Mouse (Mus musculus) intestine, embryonic 14.5 days (tissue): ENCODE measurements around the gene Napsa. TPM values are rescaled to one million over a fixed set of nuclear protein-coding genes. Genes with fewer than 3 reads are reported as not detected.

Experiments
- ATAC-seq: fragments of 200-750 bp; cut with Nextera tagmentation; replicated peaks from 2 replicates; pipeline ENCODE4 v1.8.0; 2017; ENCODE audit warnings: low read depth, moderate number of reproducible peaks, moderate TSS enrichment, moderate library complexity; ENCODE audit not compliant: low FRiP score, low TSS enrichment
- DNase-seq: peaks from one replicate; pipeline ENCODE4 v3.0.0-alpha.2; 2018; ENCODE audit warnings: low spot score
- H3K27ac ChIP-seq: fragments of 300-500 bp; sonication (generic); 2 replicates; pipeline ENCODE4 v1.5.1; 2014; ENCODE audit warnings: low read depth, mild to moderate bottlenecking, control low read depth
- H3K27me3 ChIP-seq: fragments of 300-500 bp; sonication (generic); replicated peaks from 2 replicates; pipeline ENCODE4 v1.6.1; 2014; ENCODE audit warnings: low read length, control low read depth; ENCODE audit not compliant: control insufficient read depth, insufficient read depth
- H3K36me3 ChIP-seq: fragments of 300-500 bp; sonication (generic); 2 replicates; pipeline ENCODE4 v1.6.1; 2014; ENCODE audit warnings: low read length, control low read depth; ENCODE audit not compliant: control insufficient read depth, insufficient read depth
- H3K4me1 ChIP-seq: fragments of 300-500 bp; sonication (generic); replicated peaks from 2 replicates; pipeline ENCODE4 v1.6.1; 2014; ENCODE audit warnings: low read length, control low read depth, mixed read lengths; ENCODE audit not compliant: control insufficient read depth, insufficient read depth
- H3K4me2 ChIP-seq: fragments of 300-500 bp; sonication (generic); 2 replicates; pipeline ENCODE4 v1.6.1; 2014; ENCODE audit warnings: low read length
- H3K4me3 ChIP-seq: fragments of 300-500 bp; sonication (generic); 2 replicates; pipeline ENCODE4 v1.5.1; 2014; ENCODE audit warnings: low read depth, low read length, control low read depth, mixed read lengths
- H3K9ac ChIP-seq: fragments of 300-500 bp; sonication (generic); 2 replicates; pipeline ENCODE4 v1.6.1; 2014; ENCODE audit warnings: mild to moderate bottlenecking, low read length
- H3K9me3 ChIP-seq: fragments of 300-500 bp; sonication (generic); 2 replicates; pipeline ENCODE4 v1.6.1; 2016; ENCODE audit warnings: low read length, control low read depth; ENCODE audit not compliant: control insufficient read depth
- WGBS: fragments of 180-500 bp; shearing (Covaris S2); extraction: QIAGEN DNeasy Blood & Tissue Kit; methylation state at CpG from one replicate; pipeline ENCODE4 v1.1.7; 2014; 5-methylcytosine and 5-hydroxymethylcytosine counted together
- microRNA-seq: library from miRNA; unstranded; fragments of <30 nt; microRNA quantifications from one replicate; pipeline ENCODE4, GENCODE M21; 2016
- polyA plus RNA-seq: library from polyadenylated mRNA; unstranded; fragments of >200 nt; fragmentation: Nextera tagmentation; extraction: Ambion mirVana; gene quantifications from 2 replicates; pipeline ENCODE4 v1.2.1, GENCODE M21; 2014

The Napsa gene
- polyA plus RNA-seq, 1 experiment from 2014 or later, result 1.7 TPM

DNA sequence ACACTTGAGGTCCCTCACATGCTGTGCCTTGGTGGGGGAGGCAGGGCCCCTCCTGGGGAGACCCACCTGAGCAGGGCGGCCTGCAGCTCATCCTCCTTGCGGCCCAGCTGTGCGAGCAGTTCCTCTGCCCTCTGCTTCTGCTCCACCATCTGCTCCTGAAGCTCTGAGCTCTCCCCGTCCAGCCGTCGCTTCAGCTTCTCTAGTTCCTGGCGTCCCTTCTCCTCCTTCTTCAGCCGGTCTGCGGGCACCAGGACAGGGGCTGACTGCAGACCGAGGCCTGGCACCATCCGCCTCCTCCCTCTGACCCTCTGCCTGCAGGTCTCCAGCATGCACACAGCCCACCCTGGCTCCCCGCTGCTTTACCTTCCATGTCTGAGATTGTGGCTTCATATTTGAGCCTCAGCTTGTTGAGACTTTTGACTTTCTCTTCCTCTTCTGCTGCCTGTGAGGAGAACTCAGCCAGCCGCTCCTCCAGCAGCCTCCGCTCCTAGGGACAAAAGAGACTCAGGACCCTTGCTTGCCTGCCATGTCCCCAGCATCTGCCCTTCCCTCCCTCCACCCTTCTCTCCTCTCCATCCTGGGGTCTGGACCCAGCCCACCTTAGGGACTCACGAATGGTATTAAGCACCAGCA, 56.3 kb downstream of the Napsa start:
- H3K9me3 ChIP-seq, result no peaks in the 10 kb centered on the region
- ATAC-seq (no peak), DNase-seq (no peak)
- WGBS, result 84% methylated on average over 15 of the region's 15 CpGs
- no peak overlapping the region for H3K9ac ChIP-seq
- no peaks in the 10 kb centered on the region for H3K4me1 ChIP-seq
- H3K36me3 ChIP-seq, result no peaks in the 10 kb centered on the region
- H3K4me3 ChIP-seq, result no peak overlapping the region
- 0 out of 2 replicates have a peak, but pooled peaks cover 8% of the 10 kb centered on the region for H3K27me3 ChIP-seq
- H3K4me2 ChIP-seq, result no peak overlapping the region
- H3K27ac ChIP-seq, result no peak overlapping the region

DNA sequence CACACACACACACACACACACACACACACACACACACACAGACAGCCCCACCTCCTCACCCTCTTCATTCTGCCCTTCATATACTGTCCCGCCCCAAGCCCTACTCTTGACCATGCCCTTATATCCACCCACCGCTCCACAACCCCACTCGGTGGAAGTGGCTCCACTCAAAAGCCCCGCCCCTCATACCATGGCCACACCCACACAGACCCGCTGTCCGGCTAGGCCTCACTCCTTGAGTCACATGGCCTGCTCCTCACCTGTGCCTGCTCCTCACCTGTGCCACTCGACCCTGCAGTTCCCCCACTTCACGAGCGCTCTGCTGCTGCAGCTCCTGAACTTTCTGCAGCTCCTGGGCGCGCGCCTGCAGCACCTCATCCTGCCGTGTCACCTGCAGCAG, 58.3 kb downstream of the Napsa start:
- 75% methylated on average over 13 of the region's 13 CpGs for WGBS
- no peak overlapping the region for H3K9ac ChIP-seq

DNA sequence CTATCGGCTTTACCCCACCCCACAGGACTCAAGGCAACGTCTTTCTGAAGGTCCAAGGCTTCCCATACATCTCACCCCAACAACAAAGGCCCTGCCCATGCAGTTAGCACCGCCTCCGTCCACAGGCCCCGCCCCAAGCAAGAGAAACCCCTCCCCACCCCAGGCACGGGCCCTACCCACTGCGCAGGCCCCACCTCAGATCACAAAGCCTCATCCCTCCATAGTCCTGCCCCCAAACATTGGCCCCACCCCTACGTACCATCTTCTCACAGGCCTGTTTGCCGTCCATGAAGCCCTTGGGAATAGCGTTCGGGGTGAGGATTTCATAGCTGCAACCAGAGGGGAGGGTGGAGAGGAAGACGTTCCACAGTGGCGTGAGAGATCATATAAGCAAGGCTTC, 60.5 kb downstream of the Napsa start:
- DNase-seq (no peak), ATAC-seq (no peak)
- WGBS, result 26% methylated on average over 13 of the region's 13 CpGs
- H3K4me3 ChIP-seq, result no peak overlapping the region
- H3K27me3 ChIP-seq, result 0 out of 2 replicates have a peak, but pooled peaks cover 9% of the 10 kb centered on the region
- no peak overlapping the region for H3K27ac ChIP-seq
- no peak overlapping the region for H3K4me2 ChIP-seq
- no peaks in the 10 kb centered on the region for H3K36me3 ChIP-seq
- H3K9ac ChIP-seq, result no peak overlapping the region
- H3K4me1 ChIP-seq, result no peaks in the 10 kb centered on the region
- H3K9me3 ChIP-seq, result no peaks in the 10 kb centered on the region

More for the DNA sequence above, 58.3 kb downstream of the Napsa start:
- Histone ChIP-seq H3K4me1 (no peaks in the 10 kb centered on the region), H3K9me3 (no peaks in the 10 kb centered on the region), H3K4me3 (no peak overlapping the region), H3K27me3 (0 out of 2 replicates have a peak, but pooled peaks cover 9% of the 10 kb centered on the region), H3K4me2 (no peak overlapping the region), H3K36me3 (no peaks in the 10 kb centered on the region), H3K27ac (no peak overlapping the region)
- ATAC-seq (0 out of 2 replicates have a peak, but pooled peaks have one; percentile 49), DNase-seq (no peak)

DNA sequence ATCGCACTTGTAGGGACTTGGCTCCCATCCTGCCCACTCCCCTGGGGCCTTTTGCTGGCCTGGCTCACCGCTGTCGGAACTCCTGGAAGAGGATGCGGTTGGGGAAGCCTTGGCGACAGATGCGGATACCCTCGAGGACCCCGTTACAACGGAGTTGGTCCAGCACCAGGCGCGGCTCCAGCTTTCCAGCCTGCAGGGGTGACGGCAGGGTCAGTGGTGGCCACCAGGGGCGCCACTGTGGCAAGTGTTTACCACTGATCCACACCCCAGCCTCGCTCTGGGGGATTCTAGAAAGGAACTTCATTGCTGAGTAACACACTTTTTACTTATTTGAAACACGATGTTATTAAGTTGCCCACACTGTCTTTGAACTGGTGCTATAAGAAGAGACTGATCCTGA, 61.2 kb downstream of the Napsa start:
- WGBS, result 22% methylated on average over 15 of the region's 15 CpGs

More for the DNA sequence above, 61.2 kb downstream of the Napsa start:
- Histone ChIP-seq H3K27me3 (peaks cover 14% of the 10 kb centered on the region), H3K36me3 (no peaks in the 10 kb centered on the region), H3K4me1 (no peaks in the 10 kb centered on the region), H3K4me2 (no peak overlapping the region), H3K4me3 (no peak overlapping the region), H3K9ac (no peak overlapping the region), H3K9me3 (no peaks in the 10 kb centered on the region), H3K27ac (no peak overlapping the region)
- ATAC-seq (no peak), DNase-seq (no peak)

Small RNA genes lying within 50 kb of the gene (microRNA-seq; reads per million reads assigned to microRNA genes)
- 0.25 reads per million for gene Mir7053

Other genes with a start within 250 kb of the Napsa start
- gene Syt3, start 188.3 kb upstream of the Napsa start, polyA plus RNA-seq, result 1.6 and 1.7 TPM in 2 replicates
- gene 1700008O03Rik, start 186.6 kb upstream of the Napsa start, polyA plus RNA-seq, result 1.5 and 1.6 TPM in 2 replicates
- gene Lrrc4b, start 143.4 kb upstream of the Napsa start, polyA plus RNA-seq, result 1.3 TPM in 2 replicates
- 0.65 TPM in 1 of 2 replicates, not detected in the other for gene Aspdh, start 107.0 kb upstream of the Napsa start, polyA plus RNA-seq
- 72.1 and 77.0 TPM in 2 replicates for gene Josd2, start 104.4 kb upstream of the Napsa start, polyA plus RNA-seq
- 107 and 116 TPM in 2 replicates for gene Emc10, start 75.9 kb upstream of the Napsa start, polyA plus RNA-seq
- 10.2 and 11.5 TPM in 2 replicates for gene Fam71e1, start 75.8 kb upstream of the Napsa start, polyA plus RNA-seq
- gene Mybpc2, start 47.7 kb upstream of the Napsa start, polyA plus RNA-seq, result 0.28 and 0.32 TPM in 2 replicates
- gene Spib, start 40.3 kb upstream of the Napsa start, polyA plus RNA-seq, result 0.12 and 0.20 TPM in 2 replicates
- gene Pold1, start 23.5 kb upstream of the Napsa start, polyA plus RNA-seq, result 74.7 and 75.2 TPM in 2 replicates
- 69.4 and 70.6 TPM in 2 replicates for gene Nr1h2, start 18.4 kb upstream of the Napsa start, polyA plus RNA-seq
- 0.19 and 0.26 TPM in 2 replicates for gene Kcnc3, start 18.3 kb downstream of the Napsa start, polyA plus RNA-seq
- 26.7 and 33.4 TPM in 2 replicates for gene Myh14, start 98.5 kb downstream of the Napsa start, polyA plus RNA-seq
- gene Izumo2, start 136.4 kb downstream of the Napsa start, polyA plus RNA-seq, result not detected in 2 replicates
- 38.0 and 40.3 TPM in 2 replicates for gene Vrk3, start 176.0 kb downstream of the Napsa start, polyA plus RNA-seq
- gene Zfp473, start 178.7 kb downstream of the Napsa start, polyA plus RNA-seq, result 3.6 and 4.2 TPM in 2 replicates
- 65.8 and 68.8 TPM in 2 replicates for gene Nup62, start 243.7 kb downstream of the Napsa start, polyA plus RNA-seq
- 2.0 TPM in 2 replicates for gene Il4i1, start 244.0 kb downstream of the Napsa start, polyA plus RNA-seq
- 2.4 and 3.0 TPM in 2 replicates for gene Atf5, start 244.3 kb downstream of the Napsa start, polyA plus RNA-seq